Mouse (Mus musculus): ENCODE results near the gene Ppp1r13l. TPM values are rescaled to one million over a fixed set of nuclear protein-coding genes. Genes with fewer than 3 reads are reported as not detected.

The Ppp1r13l gene
- total RNA-seq (2023) = 1 to 10 TPM; 1.4 to 1.9 TPM

DNA sequence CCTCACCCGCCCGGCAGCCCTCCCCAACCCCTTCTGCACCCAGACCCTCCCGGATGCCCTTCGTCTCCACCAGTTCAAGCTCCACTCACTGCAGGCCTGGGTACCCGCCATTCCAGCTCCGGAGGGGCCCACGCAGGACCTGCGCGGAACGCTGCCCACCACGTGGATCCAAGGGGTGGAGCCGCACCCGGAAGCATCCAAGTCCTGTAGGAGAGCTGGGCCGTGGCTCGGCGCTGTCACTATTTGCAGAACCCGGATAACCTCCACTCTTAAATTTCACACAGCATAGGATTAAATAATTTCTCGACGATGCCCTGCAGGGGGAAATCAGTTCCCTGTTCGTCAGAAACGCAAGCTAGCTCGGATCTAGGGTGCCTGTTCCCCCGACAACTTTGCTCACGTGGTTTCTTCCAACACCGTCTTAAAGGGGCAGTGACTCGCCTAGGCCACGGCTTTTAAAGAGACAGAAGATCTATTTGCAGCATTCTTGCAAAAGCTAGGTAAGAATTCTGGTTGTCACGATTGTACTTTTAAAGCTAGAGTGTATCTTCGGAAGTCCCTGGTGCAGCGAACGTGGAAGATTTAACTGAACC is at the start of gene Ppp1r13l, which contains the start of gene Cd3eap:
Gene Ppp1r13l (plus strand): TSS at position 451 of the 593 bp plus-strand sequence.
Gene Cd3eap (minus strand): TSS at position 185 of the 593 bp plus-strand sequence.

DNA sequence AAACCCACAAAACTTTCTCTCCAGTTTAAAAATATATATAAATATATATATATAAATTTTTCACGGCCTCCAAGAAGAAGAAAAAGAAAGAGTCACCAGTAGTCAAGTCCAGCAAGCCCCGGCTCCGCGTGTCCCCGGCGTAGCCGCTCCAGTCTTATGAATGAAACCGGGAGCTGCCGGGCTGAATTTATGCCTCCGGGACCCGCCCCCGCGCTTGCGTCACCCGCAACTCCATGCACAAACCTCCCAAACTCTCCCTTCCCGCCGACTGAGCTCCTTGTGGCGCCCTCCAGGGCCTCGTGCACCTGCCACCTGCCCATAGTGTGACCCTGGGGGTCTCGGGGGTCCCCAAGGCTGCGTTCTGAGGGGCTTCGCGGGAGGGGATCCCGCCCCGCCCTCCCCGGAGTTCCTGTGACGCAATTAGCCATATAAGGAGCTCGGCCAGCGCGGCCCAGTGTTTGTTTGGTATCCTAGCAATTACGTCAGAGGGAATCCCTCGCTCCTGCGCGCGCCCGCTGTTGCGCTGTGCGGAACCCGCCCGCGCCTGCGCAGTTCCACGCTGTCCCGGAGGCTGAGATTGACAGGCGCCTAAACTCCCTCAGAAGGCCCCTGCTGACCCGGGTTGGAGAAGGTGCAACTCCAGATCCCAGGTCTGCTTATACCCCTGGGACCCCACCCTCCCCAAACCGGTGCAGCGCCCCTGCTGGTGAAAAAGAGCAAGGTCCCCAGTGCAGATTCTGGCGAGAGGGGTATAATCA is 49.5 kb upstream of the Ppp1r13l start, which contains the start of gene Fosb:
Gene Fosb (minus strand): TSS at position 168 of the 758 bp plus-strand sequence.

DNA sequence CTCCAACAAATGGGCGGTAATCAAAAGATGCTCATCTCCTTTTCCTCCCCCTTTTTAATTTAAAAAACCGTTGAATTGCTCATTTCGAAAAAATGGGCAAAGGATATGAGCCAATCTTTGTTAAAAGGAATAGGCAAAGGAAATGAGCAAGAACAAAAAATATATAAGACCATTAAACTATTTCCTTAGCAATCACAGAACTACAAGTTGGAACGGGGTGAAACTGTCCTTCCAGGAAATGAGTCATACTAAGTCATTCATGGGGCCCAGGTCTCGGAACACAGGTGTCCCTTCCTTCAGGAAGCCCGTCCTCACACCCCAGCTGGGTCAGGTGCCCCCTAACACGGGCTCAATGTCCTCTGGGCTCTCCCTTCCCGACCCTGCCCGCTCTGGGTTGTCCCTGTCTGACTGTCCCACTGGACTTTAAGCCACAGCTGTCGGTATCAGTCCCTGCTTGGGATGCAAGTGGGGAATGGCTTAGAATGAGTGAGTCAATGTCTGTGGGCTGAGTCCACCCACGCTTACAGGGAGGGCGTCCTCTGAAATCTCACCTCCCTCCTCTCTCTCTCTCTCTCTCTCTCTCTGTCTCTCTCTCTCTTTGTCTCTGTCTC is 15.2 kb upstream of the Ppp1r13l start, which contains the start of gene Ercc1:
Gene Ercc1 (plus strand): TSS at position 542 of the 611 bp plus-strand sequence.

DNA sequence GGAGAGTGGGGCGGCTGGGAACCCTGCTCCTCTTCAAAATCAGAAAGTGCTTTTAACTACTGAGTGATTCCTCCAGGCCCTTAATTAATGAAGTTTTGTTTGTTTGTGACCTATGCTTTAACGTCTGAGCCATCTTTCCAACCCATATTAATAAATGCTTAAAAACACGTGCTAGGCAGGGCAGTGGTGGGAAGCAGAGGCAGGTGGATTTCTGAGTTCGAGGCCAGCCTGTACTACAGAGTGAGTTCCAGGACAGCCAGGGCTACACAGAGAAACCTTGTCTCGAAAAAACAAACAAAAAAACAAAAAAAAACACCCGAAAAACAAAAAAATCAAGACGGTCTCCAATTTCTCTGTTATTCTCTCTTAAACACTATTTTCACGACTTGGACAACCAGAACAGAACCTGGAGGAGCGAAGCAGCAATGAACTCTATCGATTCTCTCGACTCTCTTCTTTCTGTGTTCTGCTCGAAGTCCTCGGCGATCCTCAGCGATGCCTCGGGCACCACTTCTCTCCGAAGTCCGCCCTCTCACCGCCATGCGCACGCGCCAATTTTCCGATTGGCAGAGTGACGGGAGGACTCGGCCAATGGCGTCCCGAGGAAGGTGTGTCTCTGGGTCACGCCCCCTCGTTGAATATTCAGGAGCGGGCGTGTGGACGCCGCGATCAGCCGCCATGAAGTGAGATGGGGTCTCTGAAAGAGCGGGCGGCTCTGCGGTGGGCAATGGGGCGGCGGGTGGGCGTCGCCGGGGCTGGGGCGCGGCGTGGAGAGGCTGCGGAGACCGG is 22.0 kb downstream of the Ppp1r13l start, which contains the start of gene Ercc2:
Gene Ercc2 (plus strand): TSS at position 634 of the 789 bp plus-strand sequence.

DNA sequence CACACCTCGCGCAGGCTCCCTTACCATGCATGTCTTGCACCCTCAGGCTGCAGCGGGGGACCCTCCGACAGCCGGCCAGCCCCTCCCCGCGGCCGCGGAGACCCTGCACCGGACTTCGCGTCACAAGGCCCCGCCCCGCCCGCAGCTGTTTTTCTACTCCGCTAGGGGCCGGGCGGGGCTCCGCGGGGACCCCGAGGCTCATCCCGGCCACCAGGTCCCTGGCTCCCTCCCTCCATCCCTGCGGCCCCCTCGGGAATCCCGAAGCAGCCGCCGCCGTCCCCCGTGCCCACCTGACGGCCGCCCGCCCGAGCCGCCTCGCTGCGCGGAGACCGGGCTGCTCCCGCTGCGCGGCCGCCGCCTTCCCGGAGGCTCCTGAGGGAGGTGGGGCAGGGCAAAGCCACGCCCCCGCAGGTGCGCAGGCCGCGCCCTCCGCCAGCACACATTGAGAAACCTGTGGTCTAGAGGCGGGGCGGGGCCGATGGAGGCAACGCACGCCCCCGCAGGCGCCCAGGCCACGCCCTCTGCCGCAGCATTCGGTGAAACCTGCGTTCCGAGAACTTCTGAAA is 44.3 kb downstream of the Ppp1r13l start, which contains the start of gene Klc3:
Gene Klc3 (minus strand): TSS at position 374 of the 566 bp plus-strand sequence.

DNA sequence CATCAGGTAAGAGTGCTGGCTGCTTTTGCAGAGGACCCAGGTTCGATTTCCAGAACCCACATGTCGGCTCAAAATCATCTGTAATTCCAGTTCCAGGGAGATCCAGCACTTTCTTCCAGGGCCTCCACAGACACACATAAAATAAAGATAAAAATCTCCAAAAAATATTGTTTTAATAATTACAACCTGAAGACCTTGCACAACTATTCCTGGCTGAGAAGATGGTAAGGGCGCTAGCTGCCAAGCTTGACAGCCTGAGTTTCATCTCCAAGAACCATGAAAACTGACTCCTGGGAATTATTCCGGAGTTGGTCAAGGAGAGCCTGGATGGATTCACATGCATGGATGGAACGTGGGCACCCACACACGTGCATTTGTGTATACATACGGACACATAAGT is 44.9 kb downstream of the Ppp1r13l start, which contains the start of gene Ckm:
Gene Ckm (plus strand): TSS at position 301 of the 400 bp plus-strand sequence.

Other genes starting within 250 kb of the Ppp1r13l start
- gene Gm4969, start 241.4 kb upstream of the Ppp1r13l start, total RNA-seq (2023) = not detected
- gene Fbxo46, start 239.9 kb upstream of the Ppp1r13l start, total RNA-seq (2023) = 10 to 100 TPM; 27.1 to 29.2 TPM
- 10 to 100 TPM; 12.3 to 14.1 TPM for gene Qpctl, start 210.5 kb upstream of the Ppp1r13l start, total RNA-seq (2023)
- 100 to 1,000 TPM in 1 of 2 experiments, 10 to 100 TPM in 1; 89.6 to 100 TPM for gene Snrpd2, start 210.0 kb upstream of the Ppp1r13l start, total RNA-seq (2023)
- gene Gipr, start 193.6 kb upstream of the Ppp1r13l start, total RNA-seq (2023) = not detected
- gene Eml2, start 183.3 kb upstream of the Ppp1r13l start, total RNA-seq (2023) = 10 to 100 TPM; 20.6 to 35.2 TPM
- not detected for gene Gpr4, start 147.2 kb upstream of the Ppp1r13l start, total RNA-seq (2023)
- gene Opa3, start 131.4 kb upstream of the Ppp1r13l start, total RNA-seq (2023) = 10 to 100 TPM; 37.9 to 54.7 TPM
- gene Vasp, start 87.9 kb upstream of the Ppp1r13l start, total RNA-seq (2023) = 100 to 1,000 TPM; 403 to 410 TPM
- not detected for gene Ppm1n, start 79.7 kb upstream of the Ppp1r13l start, total RNA-seq (2023)
- gene Rtn2, start 77.1 kb upstream of the Ppp1r13l start, total RNA-seq (2023) = not detected
- 1,000 to 10,000 TPM in 1 of 2 experiments, 100 to 1,000 TPM in 1; 524 to 1,527 TPM for gene Fosb, start 49.7 kb upstream of the Ppp1r13l start, total RNA-seq (2023)
- 10 to 100 TPM; 64.3 to 66.3 TPM for gene Ercc1, start 15.0 kb upstream of the Ppp1r13l start, total RNA-seq (2023)
- gene Cd3eap, start 266 bp upstream of the Ppp1r13l start, total RNA-seq (2023) = 10 to 100 TPM in 1 of 2 experiments, 1 to 10 TPM in 1; 6.7 to 10.7 TPM
- 10 to 100 TPM; 57.0 to 80.3 TPM for gene Ercc2, start 22.3 kb downstream of the Ppp1r13l start, total RNA-seq (2023)
- gene Klc3, start 44.4 kb downstream of the Ppp1r13l start, total RNA-seq (2023) = 1 to 10 TPM; 1.9 to 2.2 TPM
- under 1 TPM; 0.44 TPM for gene Ckm, start 45.0 kb downstream of the Ppp1r13l start, total RNA-seq (2023)
- 10 to 100 TPM; 29.5 to 30.7 TPM for gene Mark4, start 99.1 kb downstream of the Ppp1r13l start, total RNA-seq (2023)
- gene Exoc3l2, start 103.6 kb downstream of the Ppp1r13l start, total RNA-seq (2023) = not detected
- gene Bloc1s3, start 148.6 kb downstream of the Ppp1r13l start, total RNA-seq (2023) = 1 to 10 TPM; 5.8 to 6.5 TPM
- 10 to 100 TPM; 30.2 to 34.6 TPM for gene Trappc6a, start 148.6 kb downstream of the Ppp1r13l start, total RNA-seq (2023)
- under 1 TPM; 0.55 to 0.62 TPM for gene Nkpd1, start 158.1 kb downstream of the Ppp1r13l start, total RNA-seq (2023)
- gene Ppp1r37, start 203.3 kb downstream of the Ppp1r13l start, total RNA-seq (2023) = 10 to 100 TPM; 58.2 to 64.2 TPM
- 10 to 100 TPM; 14.4 to 17.4 TPM for gene Zfp296, start 217.5 kb downstream of the Ppp1r13l start, total RNA-seq (2023)
- gene Gemin7, start 217.8 kb downstream of the Ppp1r13l start, total RNA-seq (2023) = 10 to 100 TPM; 88.5 to 93.3 TPM
- 100 to 1,000 TPM; 111 to 118 TPM for gene Clasrp, start 244.7 kb downstream of the Ppp1r13l start, total RNA-seq (2023)